Mouse (Mus musculus) telencephalon, adult 2 months (tissue): ENCODE results near the gene Btbd2.
"Not testable (repeated sequence)": the region's sequence is repeated elsewhere in the genome, so short reads cannot be mapped to it uniquely, and the experiment has no call there.

Experiments used
- DNase-seq: peaks from one replicate; pipeline ENCODE4 v3.0.0-alpha.2; 2011; ENCODE audit warnings: low read depth, low spot score

The Btbd2 gene

DNA sequence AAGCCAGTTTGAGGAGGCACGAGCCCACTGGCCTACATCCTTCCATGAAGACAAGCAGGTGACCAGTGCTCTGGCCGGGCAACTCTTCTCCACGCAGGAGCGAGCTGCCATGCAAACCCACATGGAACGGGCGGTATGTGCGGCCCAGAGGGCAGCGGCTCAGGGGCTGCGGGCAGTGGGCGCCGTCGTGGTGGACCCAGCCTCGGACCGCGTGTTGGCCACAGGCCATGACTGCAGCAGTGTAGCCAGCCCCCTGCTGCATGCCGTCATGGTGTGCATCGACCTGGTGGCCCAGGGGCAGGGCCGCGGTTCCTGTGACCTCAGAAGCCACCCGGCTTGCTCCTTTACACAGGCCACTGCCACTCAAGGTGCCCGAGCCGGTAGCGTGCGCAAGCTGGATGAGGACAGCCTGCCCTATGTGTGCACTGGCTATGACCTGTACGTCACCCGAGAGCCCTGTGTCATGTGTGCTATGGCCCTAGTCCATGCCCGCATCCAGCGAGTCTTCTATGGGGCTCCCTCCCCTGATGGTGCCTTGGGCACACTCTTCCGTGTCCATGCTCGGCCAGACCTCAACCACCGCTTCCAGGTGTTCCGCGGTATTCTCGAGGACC is 50.0 kb downstream of the Btbd2 start:
- DNase-seq: no peak

DNA sequence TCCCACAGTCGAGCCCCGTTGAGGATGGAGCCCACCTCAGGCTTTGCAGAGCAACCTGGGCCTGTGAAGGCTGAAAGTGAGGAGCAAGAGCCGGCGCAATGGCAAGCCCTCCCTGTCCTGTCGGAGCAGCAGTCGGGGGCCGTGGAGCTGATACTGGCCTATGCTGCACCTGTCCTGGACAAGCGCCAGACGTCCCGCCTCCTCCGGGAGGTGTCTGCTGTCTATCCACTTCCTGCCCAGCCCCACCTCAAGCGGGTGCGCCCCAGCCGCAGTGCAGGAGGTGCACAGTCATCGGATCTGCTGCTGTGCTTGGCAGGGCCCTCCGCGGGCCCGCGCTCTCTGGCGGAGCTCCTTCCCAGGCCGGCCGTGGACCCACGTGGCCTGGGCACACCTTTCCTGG is 50.6 kb downstream of the Btbd2 start:
- DNase-seq: no peak

DNA sequence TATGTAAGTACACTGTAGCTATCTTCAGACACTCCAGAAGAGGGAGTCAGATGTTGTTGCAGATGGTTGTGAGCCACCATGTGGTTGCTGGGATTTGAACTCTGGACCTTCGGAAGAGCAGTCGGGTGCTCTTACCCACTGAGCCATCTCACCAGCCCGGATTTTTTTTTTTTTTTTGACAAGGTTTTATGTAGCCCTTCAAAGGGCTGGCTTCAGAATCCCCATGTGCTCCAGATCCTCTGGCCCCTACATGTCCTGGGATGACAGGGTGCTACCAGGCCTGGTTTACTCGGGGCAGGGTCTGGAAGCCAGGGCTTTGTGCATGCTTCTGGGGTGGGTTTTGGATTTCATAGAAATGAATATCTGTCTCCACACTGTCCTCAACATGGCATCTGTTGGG is 51.1 kb downstream of the Btbd2 start, which contains the start of gene Gm49322:
TSS of gene Gm49322 (plus strand) at position 301 of the 400 bp plus-strand sequence.
- DNase-seq: not testable (repeated sequence)

DNA sequence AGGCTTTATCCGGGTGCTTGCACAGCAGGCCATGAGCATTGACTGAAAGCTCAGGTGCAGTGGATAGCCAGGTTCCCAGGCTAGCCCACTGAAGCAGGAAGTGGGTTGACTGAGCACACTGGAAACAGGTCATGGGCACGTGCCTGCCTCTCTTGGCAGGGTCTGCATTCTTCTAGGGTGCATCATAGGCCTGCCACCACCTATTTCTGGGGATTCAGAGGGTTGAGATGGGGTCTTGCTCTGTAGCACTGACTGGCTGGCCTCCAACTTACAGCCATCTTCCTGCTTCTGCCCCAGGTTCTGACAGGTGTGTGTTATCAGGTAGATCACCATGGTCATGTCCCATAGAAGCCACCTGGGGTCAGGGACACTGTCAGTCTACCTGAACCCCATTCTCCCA is 51.9 kb downstream of the Btbd2 start:
- no peak for DNase-seq

DNA sequence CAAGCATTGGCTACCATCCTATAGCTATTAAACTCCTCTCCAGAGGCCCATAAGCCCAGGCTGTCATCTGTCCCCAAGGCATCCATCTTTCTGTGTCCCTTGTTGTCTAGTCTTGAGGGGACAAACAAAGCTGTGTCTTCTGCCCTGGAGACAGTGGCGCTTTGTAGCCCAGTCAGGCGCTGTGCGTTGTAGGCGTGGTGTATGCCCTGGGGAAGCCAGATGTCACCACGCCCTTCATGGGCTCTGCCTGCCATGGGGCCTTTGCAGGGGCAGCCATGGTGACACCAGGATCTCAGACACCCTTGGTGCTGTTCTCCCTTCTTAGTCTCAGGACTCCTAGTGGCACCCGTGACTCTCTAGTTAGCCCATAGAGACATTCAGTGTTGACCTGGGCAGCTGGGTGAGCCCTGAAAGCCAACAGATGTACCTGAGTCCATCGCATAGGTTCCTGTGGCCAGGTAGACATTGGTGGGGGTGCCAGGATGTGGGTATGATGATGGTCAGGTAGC is 52.8 kb downstream of the Btbd2 start:
- DNase-seq: no peak

DNA sequence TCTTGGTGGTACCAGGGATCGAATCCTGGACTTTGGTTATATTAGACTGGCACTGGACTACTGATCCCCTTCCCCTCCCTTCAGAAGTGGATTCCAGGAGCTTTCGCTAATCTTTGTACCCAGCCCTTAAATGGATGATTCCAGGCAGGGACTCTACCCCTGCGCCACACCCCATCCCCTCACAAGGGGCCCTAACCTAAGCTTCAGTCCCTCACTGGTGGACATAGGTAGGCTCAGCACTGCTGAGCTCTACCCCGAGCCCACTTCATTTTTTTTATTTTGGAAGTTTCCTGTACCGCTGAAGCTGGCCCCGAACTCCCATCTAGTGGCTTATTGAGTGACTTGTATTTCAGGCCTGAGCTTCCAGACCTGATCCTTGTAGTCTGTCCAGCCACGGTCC is 53.5 kb downstream of the Btbd2 start:
- no peak for DNase-seq

DNA sequence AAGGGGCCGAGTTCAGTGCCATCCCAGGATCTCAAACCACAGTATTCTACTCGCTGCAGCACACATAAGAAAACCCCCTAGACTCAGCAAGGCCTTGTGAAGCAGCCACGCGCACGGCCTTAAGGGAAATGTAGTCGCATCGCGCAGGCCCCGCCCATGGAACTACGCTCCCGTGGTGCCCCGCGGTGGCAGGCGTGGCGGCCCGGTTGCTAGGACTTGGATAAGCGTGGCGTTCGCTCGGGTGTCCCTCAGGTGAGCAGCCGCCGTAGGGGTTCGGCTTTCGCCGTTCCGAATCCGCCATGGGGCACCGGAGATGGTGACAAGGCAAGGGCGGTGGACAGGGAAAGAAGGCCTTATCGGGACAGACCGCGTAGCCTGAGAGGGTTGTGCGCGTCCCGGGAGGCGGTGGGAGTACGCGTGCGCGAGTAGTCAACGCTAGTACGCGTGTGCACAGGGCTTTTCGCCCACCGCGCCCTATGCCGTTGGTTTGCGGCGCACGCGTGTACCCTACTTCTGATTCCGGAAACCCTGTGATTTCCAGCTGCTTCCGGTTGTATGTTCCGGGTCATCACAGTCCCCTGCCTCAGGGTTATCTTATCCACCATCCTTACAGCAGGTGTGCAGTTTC is 54.1 kb downstream of the Btbd2 start, which contains the start of the genes Scamp4 and Adat3:
TSS of gene Scamp4 (plus strand) at position 175 of the 628 bp plus-strand sequence.
TSS of gene Adat3 (plus strand) at position 183 of the 628 bp plus-strand sequence.
- peak; percentile 96 for DNase-seq

DNA sequence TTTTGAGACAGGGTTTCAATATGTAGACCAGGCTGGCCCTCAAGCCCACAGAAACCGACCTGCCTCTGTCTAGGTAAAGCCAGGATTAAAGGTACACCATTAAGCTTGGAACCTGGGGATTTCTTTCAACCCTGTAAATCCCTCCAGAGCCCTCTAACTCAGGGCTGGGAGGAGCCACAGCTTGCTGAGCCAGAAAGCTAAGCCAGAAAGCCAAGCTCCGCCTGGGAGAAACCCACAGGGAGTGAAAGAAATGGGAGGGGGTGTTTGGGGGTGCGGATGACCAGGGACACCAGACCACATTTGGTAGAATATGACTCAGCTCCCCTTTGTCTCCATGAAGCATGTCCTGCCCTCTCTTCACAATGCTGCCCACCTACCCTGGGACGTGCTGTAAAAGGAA is 60.6 kb downstream of the Btbd2 start:
- no peak for DNase-seq
